ENCODE assay signal across 9 mouse cellular contexts in the genomic region with DNA sequence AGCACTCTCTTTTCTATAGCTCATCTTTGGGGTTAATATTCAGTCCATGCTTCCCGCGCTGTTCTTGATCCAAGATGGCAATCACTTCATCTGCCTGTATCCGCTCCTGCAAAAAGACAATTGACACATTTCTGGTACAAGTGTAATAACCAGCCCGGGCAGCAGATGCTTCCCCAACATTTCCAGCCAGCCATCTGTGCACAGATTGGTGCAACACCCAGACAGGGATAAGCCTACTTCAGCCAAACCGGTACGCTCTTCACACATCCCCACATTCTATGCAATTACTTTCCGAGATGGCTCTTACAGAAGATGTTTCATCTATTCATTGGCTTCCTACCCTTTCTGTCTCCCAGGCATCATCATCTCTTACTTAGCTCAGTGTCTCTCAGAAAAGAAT.
DNase-seq lines count a peak whose midpoint lies in the region.
"Had no signal": no experiment of that assay in that cellular context is flagged by ENCODE, and none has a peak within 500 bp of the region (broad histone marks: within the 10 kb centered on the region; RNA-seq: fewer than 3 reads in every experiment).

No protein-coding gene starts in this region.

- peak; percentile 50 to 58 for DNase-seq in cerebellum, postnatal 14 days
- DNase-seq in cerebellum, adult 9-10 months, result no peak
- DNase-seq in frontal cortex, postnatal 10 days (ENCODE audit: low spot score in 2 of 2), result peak; percentile 18 to 20
- DNase-seq in layer of hippocampus, postnatal 36 days, result peak; percentile 76 to 78
- DNase-seq in right cerebral cortex, postnatal 14 days, result peak; percentile 15
- DNase-seq in natural killer cell, adult 2 months (ENCODE audit: low spot score in 2 of 2), result no peak
- DNase-seq in embryo, embryonic 10.5 days (ENCODE audit: low spot score), result no peak
- DNase-seq in retina, postnatal 1 day, result no peak
- DNase-seq: kidney, postnatal 14 days had no signal

Comparison
In these comparisons a context has a peak if more than half of its experiments do, and no peak if none do; other contexts are left out.
1. DNase-seq: peak in cerebellum, postnatal 14 days (2 of 2), frontal cortex, postnatal 10 days (2 of 2), layer of hippocampus, postnatal 36 days (2 of 2) and right cerebral cortex, postnatal 14 days (single experiment); none in cerebellum, adult 9-10 months (single experiment), natural killer cell, adult 2 months (0 of 2), embryo, embryonic 10.5 days (single experiment) and retina, postnatal 1 day (single experiment).